In the genomic region with DNA sequence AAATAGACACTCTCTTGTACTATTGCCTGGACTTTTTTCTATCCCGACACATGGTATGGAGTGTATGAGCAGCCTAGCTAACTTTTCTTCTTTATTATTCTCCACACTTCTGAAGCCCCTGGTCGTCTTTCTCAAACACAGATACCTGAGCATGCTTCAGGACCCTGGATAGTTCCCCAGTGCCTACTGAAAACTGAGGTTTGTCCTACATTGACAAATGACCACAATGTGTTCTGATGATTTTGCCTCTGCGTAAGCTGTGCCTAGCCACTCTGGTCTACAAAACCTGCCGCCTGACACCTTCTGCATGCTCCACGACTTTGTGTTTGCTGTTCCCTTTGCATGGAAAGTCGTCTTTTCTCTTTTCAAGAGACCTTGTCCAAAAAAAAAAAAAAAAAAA, we compare ENCODE assay signal across 12 mouse cellular contexts. TPM values are rescaled to one million over a fixed set of nuclear protein-coding genes. Genes with fewer than 3 reads are reported as not detected.
A peak's percentile ranks its signal among the peaks of the same experiment; 100 is the strongest.
DNase-seq lines count a peak whose midpoint lies in the region.
"Had no signal": no experiment of that assay in that cellular context is flagged by ENCODE, and none has a peak within 500 bp of the region (broad histone marks: within the 10 kb centered on the region; RNA-seq: fewer than 3 reads in every experiment).

No protein-coding gene starts in this region.

- intact Hi-C loops in heart, postnatal 25 days (cut with DNase I): no loop called here
- intact Hi-C loops in left cerebral cortex, postnatal 10 days (cut with DNase I): no loop called here

- peak; percentile 38 for DNase-seq in heart, postnatal 4 days
- DNase-seq in heart, postnatal 25 days (ENCODE audit: low spot score): no peak
- peak; percentile 45 for DNase-seq in testis, postnatal 10 days (ENCODE audit: low spot score)
- DNase-seq in testis, postnatal 14 days (ENCODE audit: low spot score): no peak
- DNase-seq in embryo, embryonic 11.5 days (ENCODE audit: low read depth, low spot score): peak; percentile 39
- peak; percentile 47 for DNase-seq in retina, postnatal 1 day
- no peak for DNase-seq in left cerebral cortex, postnatal 10 days (ENCODE audit: extremely low spot score in 1 of 2, low spot score in 2 of 2)
- no peak for DNase-seq in right cerebral cortex, adult 18-20 months
- DNase-seq: cerebellum, postnatal 25 days; midbrain, embryonic 14.5 days; right cerebral cortex, postnatal 14 days had no signal

RNA-seq across cellular contexts. Expression of a gene that starts 41.2 kb away (rescaled TPM):
- total RNA-seq in heart, postnatal 4 days (2021): not detected
- not detected for total RNA-seq in heart, postnatal 25 days (2021)
- 1 to 10 TPM; 1.3 to 1.4 TPM for total RNA-seq in left cerebral cortex, postnatal 10 days (2021)
- total RNA-seq: liver, adult 2 months had no signal

Comparison
In these comparisons a context has a peak if more than half of its experiments do, and no peak if none do; other contexts are left out.
1. DNase-seq: peak in heart, postnatal 4 days (single experiment), testis, postnatal 10 days (single experiment), embryo, embryonic 11.5 days (single experiment) and retina, postnatal 1 day (single experiment); none in heart, postnatal 25 days (single experiment), testis, postnatal 14 days (single experiment), left cerebral cortex, postnatal 10 days (0 of 2) and right cerebral cortex, adult 18-20 months (single experiment).